Mouse (Mus musculus) lung, embryonic 14.5 days (tissue): ENCODE data around the gene Btbd8. TPM values are rescaled to one million over a fixed set of nuclear protein-coding genes. Genes with fewer than 3 reads are reported as not detected.

Experiments
- ATAC-seq: fragments of 200-750 bp; cut with Nextera tagmentation; 2 replicates; pipeline ENCODE4 v1.8.0; 2017; ENCODE audit warnings: mild to moderate bottlenecking, moderate TSS enrichment, moderate library complexity; ENCODE audit not compliant: insufficient read depth
- DNase-seq: peaks from one replicate; pipeline ENCODE4 v3.0.0-alpha.2; 2015
- H3K27ac ChIP-seq: fragments of 300-500 bp; sonication (generic); 2 replicates; pipeline ENCODE4 v1.5.1; 2014; ENCODE audit warnings: low read depth, mild to moderate bottlenecking, moderate library complexity
- H3K27me3 ChIP-seq: fragments of 300-500 bp; sonication (generic); 2 replicates; pipeline ENCODE4 v1.6.1; 2014; ENCODE audit warnings: low read length, control low read depth; ENCODE audit not compliant: insufficient read depth
- H3K36me3 ChIP-seq: fragments of 300-500 bp; sonication (generic); 2 replicates; pipeline ENCODE4 v1.6.1; 2014; ENCODE audit warnings: control low read depth; ENCODE audit not compliant: insufficient read depth
- H3K4me1 ChIP-seq: fragments of 300-500 bp; sonication (generic); 2 replicates; pipeline ENCODE4 v1.6.1; 2014; ENCODE audit warnings: antibody characterized with exemption, control low read depth; ENCODE audit not compliant: insufficient read depth
- H3K4me2 ChIP-seq: fragments of 300-500 bp; sonication (generic); 2 replicates; pipeline ENCODE4 v1.6.1; 2014; ENCODE audit warnings: mild to moderate bottlenecking
- H3K4me3 ChIP-seq: fragments of 300-500 bp; sonication (generic); 2 replicates; pipeline ENCODE4 v1.5.1; 2014; ENCODE audit warnings: low read depth, low read length
- H3K9ac ChIP-seq: fragments of 300-500 bp; sonication (generic); 2 replicates; pipeline ENCODE4 v1.6.1; 2014
- H3K9me3 ChIP-seq: fragments of 300-500 bp; sonication (generic); 2 replicates; pipeline ENCODE4 v1.6.1; 2016; ENCODE audit warnings: low read depth, low read length, control low read depth
- CTCF ChIP-seq: IDR thresholded peaks from 2 replicates; pipeline ENCODE4 v1.5.1; 2016; ENCODE audit warnings: antibody characterized with exemption, low read depth
- WGBS: fragments of 180-500 bp; shearing (Covaris S2); extraction: QIAGEN DNeasy Blood & Tissue Kit; methylation state at CpG from one replicate; pipeline ENCODE4 v1.1.7; 2014; 5-methylcytosine and 5-hydroxymethylcytosine counted together
- polyA plus RNA-seq: library from polyadenylated mRNA; unstranded; fragments of >200 nt; fragmentation: Nextera tagmentation; extraction: Ambion mirVana; gene quantifications from 2 replicates; pipeline ENCODE4 v1.2.1, GENCODE M21; 2014

Gene Btbd8
- polyA plus RNA-seq, 1 experiment from 2014 or later = 4.3 TPM

- peak; percentile 30 for DNase-seq
- H3K4me2 ChIP-seq = no peak overlapping the region
- ATAC-seq = no peak
- WGBS = 81% methylated on average over 5 of the region's 5 CpGs
- TF ChIP-seq CTCF = no peak
- no peak overlapping the region for H3K4me3 ChIP-seq
- no peak overlapping the region for H3K9ac ChIP-seq
- H3K27ac ChIP-seq = no peak overlapping the region
- no peaks in the 10 kb centered on the region for H3K9me3 ChIP-seq
- H3K36me3 ChIP-seq = no peaks in the 10 kb centered on the region
- no peaks in the 10 kb centered on the region for H3K27me3 ChIP-seq
- no peaks in the 10 kb centered on the region for H3K4me1 ChIP-seq
Measured at GRCm38 (mm10) chr5:107499891-107500535, 62.2 kb downstream of the Btbd8 start.

- Histone ChIP-seq H3K4me2 (no peak overlapping the region), H3K4me1 (no peaks in the 10 kb centered on the region), H3K9ac (no peak overlapping the region), H3K27me3 (no peaks in the 10 kb centered on the region), H3K9me3 (no peaks in the 10 kb centered on the region), H3K27ac (no peak overlapping the region), H3K4me3 (no peak overlapping the region), H3K36me3 (no peaks in the 10 kb centered on the region)
- TF ChIP-seq CTCF = no peak
- 85% methylated on average over 1 of the region's 1 CpGs for WGBS
- ATAC-seq = no peak
- DNase-seq = no peak
Measured at GRCm38 (mm10) chr5:107500741-107501140, 62.9 kb downstream of the Btbd8 start.

- Histone ChIP-seq H3K27ac (no peak within 1 kb of the TSS), H3K4me1 (no peaks in the 10 kb centered on the region)
Measured at GRCm38 (mm10) chr5:107507321-107507720, 69.5 kb downstream of the Btbd8 start, which contains the start of gene Gm42669. TSS of gene Gm42669 (plus strand) at chr5:107507621.

GRCm38 (mm10) chr5:107510503-107510902 is 72.7 kb downstream of the Btbd8 start:
- DNase-seq (no peak), ATAC-seq (no peak)
- no peaks in the 10 kb centered on the region for H3K9me3 ChIP-seq
- H3K36me3 ChIP-seq = no peaks in the 10 kb centered on the region
- 77% methylated on average over 10 of the region's 10 CpGs for WGBS
- H3K9ac ChIP-seq = no peak overlapping the region
- no peak overlapping the region for H3K27ac ChIP-seq
- H3K27me3 ChIP-seq = no peaks in the 10 kb centered on the region
- no peaks in the 10 kb centered on the region for H3K4me1 ChIP-seq
- no peak for TF ChIP-seq CTCF
- H3K4me2 ChIP-seq = no peak overlapping the region
- H3K4me3 ChIP-seq = no peak overlapping the region

More at GRCm38 (mm10) chr5:107507321-107507720, 69.5 kb downstream of the Btbd8 start, which contains the start of gene Gm42669:
- DNase-seq (no peak), ATAC-seq (no peak)
- WGBS = 61% methylated on average over 4 of the region's 4 CpGs
- no peaks in the 10 kb centered on the region for H3K9me3 ChIP-seq
- H3K4me3 ChIP-seq = no peak within 1 kb of the TSS
- H3K27me3 ChIP-seq = no peaks in the 10 kb centered on the region
- TF ChIP-seq CTCF = no peak
- no peaks in the 10 kb centered on the region for H3K36me3 ChIP-seq
- H3K9ac ChIP-seq = no peak within 1 kb of the TSS
- H3K4me2 ChIP-seq = no peak within 1 kb of the TSS

GRCm38 (mm10) chr5:107511326-107511725 is 73.5 kb downstream of the Btbd8 start:
- Histone ChIP-seq H3K4me1 (no peaks in the 10 kb centered on the region), H3K4me2 (no peak overlapping the region), H3K9ac (no peak overlapping the region), H3K36me3 (no peaks in the 10 kb centered on the region), H3K27ac (no peak overlapping the region), H3K9me3 (no peaks in the 10 kb centered on the region), H3K27me3 (no peaks in the 10 kb centered on the region), H3K4me3 (no peak overlapping the region)
- TF ChIP-seq CTCF = no peak
- 26% methylated on average over 2 of the region's 2 CpGs for WGBS
- DNase-seq (peak; percentile 51), ATAC-seq (no peak)

- DNase-seq = peak; percentile 62
- WGBS = 50% methylated on average over 7 of the region's 7 CpGs
- no peaks in the 10 kb centered on the region for H3K27me3 ChIP-seq
- H3K9ac ChIP-seq = no peak overlapping the region
- H3K27ac ChIP-seq = no peak overlapping the region
- TF ChIP-seq CTCF = peak; percentile 72
- no peaks in the 10 kb centered on the region for H3K36me3 ChIP-seq
- no peaks in the 10 kb centered on the region for H3K4me1 ChIP-seq
- H3K4me3 ChIP-seq = no peak overlapping the region
- peak; percentile 35; the same call in 1 of the 2 replicates for ATAC-seq
- no peaks in the 10 kb centered on the region for H3K9me3 ChIP-seq
- no peak overlapping the region for H3K4me2 ChIP-seq
Measured at GRCm38 (mm10) chr5:107513583-107513982, 75.8 kb downstream of the Btbd8 start.

GRCm38 (mm10) chr5:107515453-107515852 is 77.7 kb downstream of the Btbd8 start:
- ATAC-seq (no peak), DNase-seq (no peak)
- Histone ChIP-seq H3K9me3 (no peaks in the 10 kb centered on the region), H3K9ac (no peak overlapping the region), H3K27me3 (no peaks in the 10 kb centered on the region), H3K36me3 (no peaks in the 10 kb centered on the region), H3K27ac (no peak overlapping the region), H3K4me3 (no peak overlapping the region), H3K4me2 (no peak overlapping the region), H3K4me1 (no peaks in the 10 kb centered on the region)
- TF ChIP-seq CTCF = no peak
- 92% methylated on average over 3 of the region's 3 CpGs for WGBS

GRCm38 (mm10) chr5:107516087-107516486 is 78.3 kb downstream of the Btbd8 start:
- no peaks in the 10 kb centered on the region for H3K9me3 ChIP-seq
- 89% methylated on average over 1 of the region's 1 CpGs for WGBS
- no peak for DNase-seq
- no peaks in the 10 kb centered on the region for H3K27me3 ChIP-seq
- H3K9ac ChIP-seq = no peak overlapping the region
- no peaks in the 10 kb centered on the region for H3K4me1 ChIP-seq
- no peaks in the 10 kb centered on the region for H3K36me3 ChIP-seq
- H3K4me2 ChIP-seq = no peak overlapping the region
- no peak for ATAC-seq
- no peak for TF ChIP-seq CTCF
- no peak overlapping the region for H3K4me3 ChIP-seq
- no peak overlapping the region for H3K27ac ChIP-seq
